Mouse (Mus musculus) kidney, embryonic 14.5 days (tissue): ENCODE measurements at regions not wholly inside any gene's neighbourhood (a gene's known extent, or its start where the extent isn't known, plus 50 kb on each side); places are given as distances from the start of the nearest gene placed in this dataset.

Source experiments
- ATAC-seq: fragments of 200-750 bp; cut with Nextera tagmentation; 2 replicates; pipeline ENCODE4 v1.8.0; 2017; ENCODE audit warnings: moderate number of reproducible peaks, mild to moderate bottlenecking, moderate TSS enrichment, moderate library complexity; ENCODE audit not compliant: low FRiP score, low TSS enrichment
- H3K27ac ChIP-seq: fragments of 300-500 bp; sonication (generic); 2 replicates; pipeline ENCODE4 v1.5.1; 2014; ENCODE audit warnings: low read depth, mild to moderate bottlenecking, low read length, moderate library complexity, mixed read lengths
- H3K27me3 ChIP-seq: fragments of 300-500 bp; sonication (generic); 2 replicates; pipeline ENCODE4 v1.6.1; 2014; ENCODE audit warnings: mild to moderate bottlenecking, low read length; ENCODE audit not compliant: control insufficient read depth, insufficient read depth
- H3K36me3 ChIP-seq: fragments of 300-500 bp; sonication (generic); 2 replicates; pipeline ENCODE4 v1.6.1; 2014; ENCODE audit warnings: low read length, mixed read lengths; ENCODE audit not compliant: control insufficient read depth, insufficient read depth
- H3K4me1 ChIP-seq: fragments of 300-500 bp; sonication (generic); 2 replicates; pipeline ENCODE4 v1.6.1; 2014; ENCODE audit warnings: low read length, mixed read lengths; ENCODE audit not compliant: control insufficient read depth, insufficient read depth
- H3K4me2 ChIP-seq: fragments of 300-500 bp; sonication (generic); replicated peaks from 2 replicates; pipeline ENCODE4 v1.6.1; 2014; ENCODE audit warnings: low read depth, mild to moderate bottlenecking, low read length
- H3K4me3 ChIP-seq: fragments of 300-500 bp; sonication (generic); 2 replicates; pipeline ENCODE4 v1.5.1; 2014; ENCODE audit warnings: mild to moderate bottlenecking, low read length
- H3K9ac ChIP-seq: fragments of 300-500 bp; sonication (generic); 2 replicates; pipeline ENCODE4 v1.6.1; 2014; ENCODE audit warnings: low read depth, mild to moderate bottlenecking, low read length, moderate library complexity
- H3K9me3 ChIP-seq: fragments of 300-500 bp; sonication (generic); 2 replicates; pipeline ENCODE4 v1.6.1; 2016; ENCODE audit warnings: low read length; ENCODE audit not compliant: control insufficient read depth
- WGBS: fragments of 180-500 bp; shearing (Covaris S2); extraction: QIAGEN DNeasy Blood & Tissue Kit; methylation state at CpG from one replicate; pipeline ENCODE4 v1.1.7; 2014; 5-methylcytosine and 5-hydroxymethylcytosine counted together

DNA sequence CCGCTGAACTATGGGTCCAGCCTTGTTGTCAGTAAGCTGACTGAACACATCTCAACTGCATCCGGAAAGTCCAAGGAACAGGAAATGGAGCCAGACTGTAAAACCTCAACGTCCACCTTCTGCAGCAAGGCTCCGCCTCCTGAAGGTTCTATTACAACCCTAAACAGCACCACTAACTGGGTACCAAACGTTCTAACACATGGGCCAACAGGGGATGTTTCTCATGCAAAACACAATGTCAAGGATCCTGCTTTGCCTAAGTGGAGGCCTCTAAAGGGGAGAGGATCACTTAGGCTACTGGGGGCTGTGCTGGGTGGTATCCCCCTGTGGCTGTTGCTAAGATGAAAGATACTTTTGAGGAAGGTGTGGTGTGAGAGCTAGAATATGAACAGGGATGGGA, 51.0 kb upstream of the Stt3b start:
- Histone ChIP-seq H3K9me3 (peaks cover 5% of the 10 kb centered on the region; the same call in 1 of the 2 replicates), H3K27ac (no peak overlapping the region), H3K4me3 (no peak overlapping the region), H3K36me3 (no peaks in the 10 kb centered on the region), H3K9ac (no peak overlapping the region), H3K4me1 (peaks cover 2% of the 10 kb centered on the region; the same call in 1 of the 2 replicates), H3K4me2 (no peak overlapping the region), H3K27me3 (no peaks in the 10 kb centered on the region)
- WGBS, result 50% methylated on average over 5 of the region's 5 CpGs
- ATAC-seq, result no peak

- H3K4me2 ChIP-seq, result no peak overlapping the region
- H3K9ac ChIP-seq, result no peak overlapping the region
- H3K27ac ChIP-seq, result no peak overlapping the region
- no peaks in the 10 kb centered on the region for H3K36me3 ChIP-seq
- H3K4me3 ChIP-seq, result no peak overlapping the region
- no peak for ATAC-seq
- H3K4me1 ChIP-seq, result no peaks in the 10 kb centered on the region; the same call in 1 of the 2 replicates
- H3K27me3 ChIP-seq, result no peaks in the 10 kb centered on the region
- peaks cover 5% of the 10 kb centered on the region; the same call in 1 of the 2 replicates for H3K9me3 ChIP-seq
- 93% methylated on average over 11 of the region's 11 CpGs for WGBS
These were observed 51.7 kb upstream of the Stt3b start for GRCm38 (mm10) chr9:115361881-115362280.

DNA sequence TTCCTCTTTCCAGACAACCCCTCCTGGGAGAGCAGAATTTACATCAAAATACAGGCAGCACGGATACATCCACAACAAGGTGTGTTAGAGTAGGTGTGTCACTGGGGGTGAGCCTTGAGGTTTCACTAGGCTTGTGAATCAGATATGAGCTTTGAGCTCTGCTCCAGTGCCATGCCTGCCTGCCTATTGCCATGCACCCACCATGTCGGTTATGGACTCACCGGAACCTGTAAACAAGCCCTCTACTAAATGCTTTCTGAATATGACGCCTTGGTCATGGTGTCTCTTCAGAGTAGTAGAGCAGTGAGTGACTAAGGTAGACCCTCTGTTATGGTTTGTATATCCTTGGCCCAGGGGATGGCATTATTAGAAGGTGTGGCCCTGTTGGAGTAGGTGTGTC, 52.3 kb upstream of the Stt3b start:
- no peak overlapping the region for H3K4me3 ChIP-seq
- no peaks in the 10 kb centered on the region for H3K27me3 ChIP-seq
- H3K4me2 ChIP-seq, result no peak overlapping the region
- no peaks in the 10 kb centered on the region for H3K4me1 ChIP-seq
- H3K9ac ChIP-seq, result no peak overlapping the region
- H3K27ac ChIP-seq, result no peak overlapping the region
- H3K36me3 ChIP-seq, result no peaks in the 10 kb centered on the region
- peaks cover 5% of the 10 kb centered on the region; the same call in 1 of the 2 replicates for H3K9me3 ChIP-seq
- 82% methylated on average over 4 of the region's 4 CpGs for WGBS
- ATAC-seq, result no peak

DNA sequence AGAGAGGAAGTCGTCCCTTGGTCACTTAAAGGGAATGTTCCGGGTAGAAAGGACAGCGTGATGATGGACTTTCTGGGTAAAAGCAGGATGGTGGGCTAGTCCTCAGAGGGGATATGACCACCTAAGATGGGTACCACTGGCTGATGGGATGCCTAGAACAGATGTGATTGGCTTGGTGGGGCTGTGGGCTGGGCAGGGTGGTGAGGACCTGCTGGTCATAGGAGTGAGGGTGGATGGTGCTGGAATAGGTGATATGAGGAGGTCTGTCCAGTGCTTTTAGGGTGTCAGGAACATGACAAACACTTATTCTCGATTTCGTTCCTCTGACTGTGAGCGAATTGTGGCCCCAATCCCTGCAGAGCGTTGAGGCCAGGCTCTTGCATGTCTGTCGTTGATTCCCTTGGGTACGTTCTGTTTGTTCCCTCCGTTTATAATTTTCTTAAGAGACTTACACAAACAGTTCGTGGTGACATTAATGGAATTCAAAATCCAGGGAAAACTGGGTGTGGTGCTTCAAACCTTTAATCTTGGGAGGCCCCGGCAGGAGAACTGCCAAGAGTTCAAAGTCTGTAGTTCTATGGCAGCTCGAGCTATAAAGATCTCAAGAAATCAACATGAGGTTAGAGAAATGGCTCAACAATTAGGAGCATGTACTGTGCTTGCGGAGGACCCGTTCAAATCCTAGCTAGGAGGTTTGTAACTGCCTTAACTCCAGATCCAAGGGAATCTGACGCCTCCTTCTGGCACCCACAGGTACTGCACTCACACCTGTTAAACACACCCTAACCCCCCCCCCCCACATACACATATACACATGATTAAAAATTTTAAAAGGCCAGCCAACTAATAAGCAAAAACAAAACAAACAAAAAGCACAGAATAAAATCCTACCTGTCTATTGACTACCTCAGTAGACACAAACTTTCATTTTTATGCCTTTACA, 55.0 kb upstream of the Stt3b start:
- no peak overlapping the region for H3K9ac ChIP-seq
- no peak overlapping the region for H3K4me2 ChIP-seq
- no peak for ATAC-seq
- no peak overlapping the region for H3K4me3 ChIP-seq
- no peak overlapping the region for H3K27ac ChIP-seq
- WGBS, result 90% methylated on average over 16 of the region's 16 CpGs
- 0 out of 2 replicates have a peak, but pooled peaks cover 3% of the 10 kb centered on the region for H3K9me3 ChIP-seq
- no peaks in the 10 kb centered on the region for H3K36me3 ChIP-seq
- no peaks in the 10 kb centered on the region for H3K27me3 ChIP-seq
- no peaks in the 10 kb centered on the region for H3K4me1 ChIP-seq

- no peaks in the 10 kb centered on the region for H3K27me3 ChIP-seq
- H3K4me3 ChIP-seq, result no peak overlapping the region
- H3K36me3 ChIP-seq, result no peaks in the 10 kb centered on the region
- no peaks in the 10 kb centered on the region for H3K4me1 ChIP-seq
- H3K9me3 ChIP-seq, result 0 out of 2 replicates have a peak, but pooled peaks cover 3% of the 10 kb centered on the region
- H3K27ac ChIP-seq, result no peak overlapping the region
- WGBS, result 65% methylated on average over 3 of the region's 3 CpGs
- no peak overlapping the region for H3K9ac ChIP-seq
- no peak overlapping the region for H3K4me2 ChIP-seq
- no peak for ATAC-seq
These were observed 57.6 kb upstream of the Stt3b start for GRCm38 (mm10) chr9:115367808-115368207.

- no peak overlapping the region for H3K4me3 ChIP-seq
- no peaks in the 10 kb centered on the region; the same call in 1 of the 2 replicates for H3K4me1 ChIP-seq
- WGBS, result 77% methylated on average over 15 of the region's 15 CpGs
- H3K9me3 ChIP-seq, result peaks cover 4% of the 10 kb centered on the region; the same call in 1 of the 2 replicates
- ATAC-seq, result no peak
- no peaks in the 10 kb centered on the region for H3K36me3 ChIP-seq
- no peak overlapping the region for H3K4me2 ChIP-seq
- H3K27me3 ChIP-seq, result no peaks in the 10 kb centered on the region
- H3K27ac ChIP-seq, result no peak overlapping the region
- no peak overlapping the region for H3K9ac ChIP-seq
These were observed 70.1 kb upstream of the Stt3b start for GRCm38 (mm10) chr9:115380276-115380675.

DNA sequence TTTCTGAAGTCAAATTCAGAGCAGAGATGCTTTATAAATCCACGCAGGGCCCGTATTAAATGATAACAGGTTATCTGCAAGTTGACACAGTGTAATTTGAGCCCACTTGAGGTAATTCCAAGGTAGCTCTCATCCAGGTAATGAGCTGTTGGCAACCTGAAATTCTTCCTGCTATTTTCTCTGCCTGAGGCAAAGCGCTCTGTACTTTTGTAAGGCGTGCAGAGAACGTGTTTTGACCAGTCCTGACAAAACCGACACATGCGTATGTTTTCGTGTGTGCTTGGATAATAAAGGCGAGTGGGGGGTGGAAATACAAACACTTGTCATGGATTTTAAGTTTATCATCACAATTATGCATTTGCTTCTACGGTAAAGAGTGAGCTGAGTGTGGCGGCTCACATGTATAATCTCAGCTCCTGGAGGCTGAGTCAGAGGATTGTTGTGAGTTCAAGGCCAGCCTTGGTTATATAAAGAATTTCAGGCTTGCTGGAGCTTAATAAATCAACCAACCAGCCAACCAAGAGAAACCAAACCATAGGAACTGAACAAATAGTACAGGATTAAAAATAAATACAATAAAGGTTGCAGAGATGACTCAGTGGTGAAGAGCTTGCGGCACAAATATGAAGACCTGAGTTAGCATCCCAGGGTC, 72.7 kb upstream of the Stt3b start:
- H3K4me3 ChIP-seq, result no peak overlapping the region
- H3K27ac ChIP-seq, result no peak overlapping the region
- H3K27me3 ChIP-seq, result no peaks in the 10 kb centered on the region
- WGBS, result 79% methylated on average over 12 of the region's 12 CpGs
- no peak overlapping the region for H3K9ac ChIP-seq
- H3K4me1 ChIP-seq, result no peaks in the 10 kb centered on the region; the same call in 1 of the 2 replicates
- H3K36me3 ChIP-seq, result no peaks in the 10 kb centered on the region
- H3K9me3 ChIP-seq, result peaks cover 4% of the 10 kb centered on the region; the same call in 1 of the 2 replicates
- ATAC-seq, result no peak
- no peak overlapping the region for H3K4me2 ChIP-seq

- Histone ChIP-seq H3K27ac (0 out of 2 replicates have a peak overlapping the region, but pooled peaks have one; percentile 17), H3K36me3 (no peaks in the 10 kb centered on the region), H3K4me2 (no peak overlapping the region), H3K4me1 (no peaks in the 10 kb centered on the region; the same call in 1 of the 2 replicates), H3K9ac (no peak overlapping the region), H3K27me3 (no peaks in the 10 kb centered on the region), H3K4me3 (no peak overlapping the region), H3K9me3 (peaks cover 1% of the 10 kb centered on the region; the same call in 1 of the 2 replicates)
- WGBS, result 64% methylated on average over 4 of the region's 4 CpGs
- no peak for ATAC-seq
These were observed 73.7 kb upstream of the Stt3b start for GRCm38 (mm10) chr9:115383935-115384334.
